Mouse (Mus musculus) heart, adult 2 months (tissue): Measurements from ENCODE around the gene D430041D05Rik. TPM values are rescaled to one million over a fixed set of nuclear protein-coding genes. Genes with fewer than 3 reads are reported as not detected.
"Not testable (repeated sequence)": the region's sequence is repeated elsewhere in the genome, so short reads cannot be mapped to it uniquely, and the experiment has no call there.

Experiments
- DNase-seq, 2 experiments: peaks; one replicate each; pipeline ENCODE4 v3.0.0; 2021
- H3K27ac ChIP-seq: fragments of 200-600 bp; 2 replicates; pipeline ENCODE4 v1.8.1; 2022
- H3K27me3 ChIP-seq: fragments of 200-500 bp; 2 replicates; pipeline ENCODE4 v1.6.1; 2012; ENCODE audit warnings: mild to moderate bottlenecking, low read length, inconsistent platforms, mixed read lengths; ENCODE audit not compliant: control insufficient read depth, insufficient read depth
- H3K36me3 ChIP-seq: fragments of 200-500 bp; 2 replicates; pipeline ENCODE4 v1.6.1; 2012; ENCODE audit warnings: low read length, inconsistent platforms; ENCODE audit not compliant: control insufficient read depth, insufficient read depth
- H3K4me1 ChIP-seq: fragments of 200-500 bp; 2 replicates; pipeline ENCODE4 v1.6.1; 2011; ENCODE audit warnings: low read length; ENCODE audit not compliant: control insufficient read depth, insufficient read depth
- H3K4me3 ChIP-seq: fragments of 200-600 bp; 2 replicates; pipeline ENCODE4 v1.8.1; 2022
- H3K79me2 ChIP-seq: fragments of 200-500 bp; replicated peaks from 2 replicates; pipeline ENCODE4 v1.6.1; 2012; ENCODE audit warnings: mild to moderate bottlenecking, inconsistent platforms, low read length, moderate library complexity, mixed read lengths; ENCODE audit not compliant: control insufficient read depth, insufficient read depth
- H3K9ac ChIP-seq: fragments of 200-500 bp; 2 replicates; pipeline ENCODE4 v1.6.1; 2012; ENCODE audit warnings: low read depth, mild to moderate bottlenecking, control low read depth, inconsistent platforms, low read length, mixed read lengths
- CTCF ChIP-seq: fragments of 200-600 bp; IDR thresholded peaks from 2 replicates; pipeline ENCODE4 v1.8.1; 2022; ENCODE audit warnings: antibody characterized with exemption, mild to moderate bottlenecking, moderate library complexity
- EP300 ChIP-seq: fragments of 200-500 bp; IDR thresholded peaks from 2 replicates; pipeline ENCODE4 v1.6.1; 2011; ENCODE audit warnings: low read depth, low read length, control low read depth; ENCODE audit not compliant: insufficient read depth
- POLR2A ChIP-seq: fragments of 200-500 bp; IDR thresholded peaks from 2 replicates; pipeline ENCODE4 v1.6.1; 2011; ENCODE audit warnings: mild to moderate bottlenecking, low read depth, low read length, control low read depth; ENCODE audit not compliant: insufficient read depth
- WGBS: fragments of 180-500 bp; shearing (Covaris S2); methylation state at CpG from one replicate; pipeline ENCODE4 v1.1.7; 2018; 5-methylcytosine and 5-hydroxymethylcytosine counted together
- intact Hi-C: fragments of 180-260 bp; cut with DNase I; formaldehyde crosslinking; loops from one replicate; pipeline ENCODE4 v1.15.1; 2025
- polyA plus RNA-seq: library from polyadenylated mRNA; depleted of rRNA; stranded (reverse); fragments of >200 nt; gene quantifications from 2 replicates; pipeline ENCODE4 v1.2.3, GENCODE M21; 2012
- total RNA-seq, 2 experiments: library from RNA; stranded (reverse); gene quantifications; 2 replicates each; pipeline ENCODE4 v1.2.3; 2021

D430041D05Rik gene
- total and polyA plus RNA-seq, 3 experiments, result 0.02 to 0.08 (median 0.05) TPM

DNA sequence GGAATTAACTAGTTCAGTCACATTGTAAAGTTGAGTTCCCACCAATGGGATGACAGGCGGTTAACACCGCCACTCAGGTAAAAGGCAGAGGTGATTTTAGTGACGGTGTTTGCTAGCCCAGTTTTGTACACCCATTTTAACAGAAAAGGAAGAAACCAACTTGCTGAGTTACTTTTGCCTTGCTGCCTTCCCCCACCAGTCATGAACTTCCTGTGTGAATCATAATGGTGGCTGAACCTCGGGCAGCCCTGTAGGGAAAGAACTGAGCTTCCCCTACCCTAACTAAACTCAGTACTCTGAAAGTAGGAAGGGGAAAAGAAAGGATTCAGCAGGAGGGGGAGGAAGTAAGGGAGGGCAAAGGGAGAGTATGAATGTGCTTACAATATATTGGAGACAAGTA lies 300.8 kb downstream of the D430041D05Rik start:
- no peak overlapping the region for H3K9ac ChIP-seq
- no peaks in the 10 kb centered on the region for H3K27me3 ChIP-seq
- 67% methylated on average over 4 of the region's 4 CpGs for WGBS
- no peak overlapping the region for H3K4me3 ChIP-seq
- no peaks in the 10 kb centered on the region; the same call in 1 of the 2 replicates for H3K79me2 ChIP-seq
- no peak for DNase-seq
- peaks cover 2% of the 10 kb centered on the region for H3K36me3 ChIP-seq
- intact Hi-C loops, result no loop called here
- H3K27ac ChIP-seq, result no peak overlapping the region
- TF ChIP-seq CTCF, result no peak
- TF ChIP-seq EP300, result no peak
- TF ChIP-seq POLR2A, result no peak
- H3K4me1 ChIP-seq, result peaks cover 3% of the 10 kb centered on the region; the same call in 1 of the 2 replicates

- DNase-seq, result no peak
- Histone ChIP-seq H3K4me3 (no peak overlapping the region), H3K27me3 (no peaks in the 10 kb centered on the region), H3K27ac (no peak overlapping the region), H3K79me2 (no peaks in the 10 kb centered on the region; the same call in 1 of the 2 replicates), H3K9ac (no peak overlapping the region), H3K4me1 (peaks cover 3% of the 10 kb centered on the region; the same call in 1 of the 2 replicates), H3K36me3 (peaks cover 2% of the 10 kb centered on the region)
- WGBS, result 49% methylated on average over 2 of the region's 2 CpGs
- TF ChIP-seq POLR2A, result no peak
- no peak for TF ChIP-seq CTCF
- TF ChIP-seq EP300, result no peak
- intact Hi-C loops, result no loop called here
Measured at GRCm38 (mm10) chr2:104109528-104109927, 301.3 kb downstream of the D430041D05Rik start.

GRCm38 (mm10) chr2:104109021-104109420 lies 301.8 kb downstream of the D430041D05Rik start:
- intact Hi-C loops, H3K4me3 ChIP-seq, H3K79me2 ChIP-seq, H3K27me3 ChIP-seq, H3K27ac ChIP-seq, H3K4me1 ChIP-seq, H3K36me3 ChIP-seq, H3K9ac ChIP-seq, DNase-seq: not testable (repeated sequence)
- WGBS, result 62% methylated on average over 2 of the region's 2 CpGs

DNA sequence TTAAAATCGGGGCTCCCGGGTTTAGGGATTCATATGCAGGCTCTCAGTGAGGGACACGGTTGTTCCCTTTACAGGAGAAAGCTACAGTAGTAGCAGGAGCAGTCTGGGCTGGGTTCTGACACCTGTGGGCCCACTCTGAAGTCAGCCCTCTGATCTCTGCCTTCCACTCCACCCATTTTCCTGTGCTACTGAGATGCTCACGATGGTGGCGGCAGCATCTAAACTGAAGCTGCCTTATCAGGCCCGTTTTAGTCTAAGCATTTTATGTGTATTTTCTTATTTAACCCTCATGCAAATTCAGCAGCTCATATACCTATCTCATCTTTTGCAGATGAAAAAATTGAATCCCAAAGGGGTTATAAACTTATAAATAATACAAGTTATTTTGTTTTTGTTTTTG lies 306.0 kb downstream of the D430041D05Rik start:
- TF ChIP-seq POLR2A (no peak), EP300 (no peak), CTCF (no peak)
- Histone ChIP-seq H3K4me3 (no peak overlapping the region), H3K4me1 (peaks cover 5% of the 10 kb centered on the region), H3K27me3 (no peaks in the 10 kb centered on the region), H3K9ac (no peak overlapping the region), H3K36me3 (peaks cover 2% of the 10 kb centered on the region), H3K27ac (no peak overlapping the region), H3K79me2 (no peaks in the 10 kb centered on the region; the same call in 1 of the 2 replicates)
- DNase-seq, result no peak
- whole genome bisulfite sequencing, result 84% methylated on average over 6 of the region's 6 CpGs
- intact Hi-C loops, result no loop called here

- DNase-seq, result no peak
- intact Hi-C loops, result no loop called here
- 63% methylated on average over 1 of the region's 1 CpGs for WGBS
- TF ChIP-seq CTCF, result no peak
- TF ChIP-seq EP300, result no peak
- TF ChIP-seq POLR2A, result no peak
- Histone ChIP-seq H3K36me3 (peaks cover 3% of the 10 kb centered on the region), H3K27ac (no peak overlapping the region), H3K4me1 (peaks cover 12% of the 10 kb centered on the region), H3K27me3 (no peaks in the 10 kb centered on the region), H3K9ac (no peak overlapping the region), H3K79me2 (no peaks in the 10 kb centered on the region), H3K4me3 (no peak overlapping the region)
Measured at GRCm38 (mm10) chr2:104099946-104100345, 310.9 kb downstream of the D430041D05Rik start.

GRCm38 (mm10) chr2:104099231-104099585 lies 311.6 kb downstream of the D430041D05Rik start:
- TF ChIP-seq CTCF (no peak), EP300 (no peak), POLR2A (no peak)
- no peak overlapping the region for H3K27ac ChIP-seq

More at GRCm38 (mm10) chr2:104099231-104099585, 311.6 kb downstream of the D430041D05Rik start:
- Histone ChIP-seq H3K36me3 (peaks cover 3% of the 10 kb centered on the region), H3K4me3 (no peak overlapping the region), H3K79me2 (no peaks in the 10 kb centered on the region), H3K4me1 (peaks cover 12% of the 10 kb centered on the region), H3K27me3 (no peaks in the 10 kb centered on the region), H3K9ac (no peak overlapping the region)
- 90% methylated on average over 2 of the region's 2 CpGs for WGBS
- DNase-seq, result no peak
- intact Hi-C loops, result no loop called here
